Mouse (Mus musculus): ENCODE data around the gene Plaur.
A peak's percentile ranks its signal among the peaks of the same experiment; 100 is the strongest.

Gene Plaur

DNA sequence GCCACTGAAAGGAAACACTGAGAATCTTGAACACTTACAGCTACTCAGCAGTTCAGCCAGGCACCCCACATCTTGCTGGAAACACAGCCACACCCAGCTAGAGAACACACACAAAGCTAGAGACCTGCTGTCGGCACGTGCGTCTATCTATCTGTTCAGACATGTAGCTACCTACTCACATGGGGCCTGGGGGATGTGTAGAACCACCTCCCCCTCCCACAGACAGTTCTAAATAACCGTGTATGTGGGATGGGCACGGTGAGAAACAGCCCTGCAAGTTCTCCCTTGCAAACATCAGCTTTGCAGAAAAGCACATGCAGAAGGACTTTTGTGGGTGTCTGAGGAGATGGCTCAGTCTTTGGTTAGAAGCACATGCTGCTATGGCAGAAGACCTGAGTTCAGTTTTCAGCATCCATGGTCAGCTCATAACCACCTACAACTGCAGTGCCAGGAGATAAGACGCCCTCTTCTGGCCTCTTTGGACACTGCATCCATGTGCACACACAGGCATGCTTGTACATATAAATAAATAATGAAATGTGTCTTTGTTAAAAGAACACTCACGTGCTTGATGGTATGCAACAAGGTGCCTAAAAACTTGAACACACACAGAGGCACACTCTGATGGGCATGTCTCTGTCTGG, 15.5 kb upstream of the Plaur start:
- no peak for DNase-seq

GRCm38 (mm10) chr7:24448782-24449517, 13.3 kb upstream of the Plaur start:
- no peak for DNase-seq

DNA sequence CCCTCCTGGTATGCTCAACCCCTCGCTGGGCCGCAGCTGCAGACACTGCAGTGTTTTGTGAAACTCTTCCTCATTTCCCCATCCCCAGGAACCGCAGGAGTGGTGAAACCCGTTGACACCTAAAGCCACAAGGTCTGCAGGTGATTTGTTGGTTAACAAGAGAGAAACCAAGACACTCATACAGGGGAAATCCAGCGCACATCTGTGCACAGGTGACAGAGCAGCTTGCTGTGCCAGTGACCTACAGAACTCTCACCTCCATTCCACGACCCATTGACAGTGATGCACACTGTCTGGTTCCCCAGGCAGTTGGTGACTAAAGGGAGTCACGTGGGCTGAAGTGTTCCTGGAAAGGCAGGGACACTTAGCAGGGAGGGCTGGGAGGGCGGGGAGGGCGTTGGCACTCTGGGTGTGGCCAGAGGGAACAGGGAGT, 11.7 kb upstream of the Plaur start:
- DNase-seq = no peak

DNA sequence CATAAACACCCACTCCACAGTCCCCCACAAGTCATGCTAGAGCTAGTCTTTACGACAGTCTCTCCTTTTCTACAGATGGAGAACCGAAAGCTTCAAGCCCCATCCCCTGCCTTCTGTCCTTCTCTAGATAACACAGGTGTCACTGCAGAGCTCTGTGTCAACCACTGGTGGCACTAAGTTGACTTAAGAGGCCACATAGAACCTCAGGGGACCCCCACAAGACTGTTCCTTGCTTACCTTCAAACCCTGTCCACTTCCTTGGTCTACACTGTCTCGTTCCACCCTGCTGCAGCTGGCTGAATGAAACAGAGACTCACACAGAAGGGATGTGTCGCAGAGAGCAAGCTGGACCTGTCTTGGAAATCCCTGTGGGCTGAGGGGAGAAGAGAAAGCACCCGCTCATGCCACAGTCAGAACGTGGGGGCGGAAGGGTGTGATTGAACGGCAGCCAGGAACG, 10.4 kb upstream of the Plaur start, which contains the start of gene Irgc1:
TSS of gene Irgc1 (minus strand) at position 443 of the 457 bp plus-strand sequence.
- DNase-seq = no peak

DNA sequence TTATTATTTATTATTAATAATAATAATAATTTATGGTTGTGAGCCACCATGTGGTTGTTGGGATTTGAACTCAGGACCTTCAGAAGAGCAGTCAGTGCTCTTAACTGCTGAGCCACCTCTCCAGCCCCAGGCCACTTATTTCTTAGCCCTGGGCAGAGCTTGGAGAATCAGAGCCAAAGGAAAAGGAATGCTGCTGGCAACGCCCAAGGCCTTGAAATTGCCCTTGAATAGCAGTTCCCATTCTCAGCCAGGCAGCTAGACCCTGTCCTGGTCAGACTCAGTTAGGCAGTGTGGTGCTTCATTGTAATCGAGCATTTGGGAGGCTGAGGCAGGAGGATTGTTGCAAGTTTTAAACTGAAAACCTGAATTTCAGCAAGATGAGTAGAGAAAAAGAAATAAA, 8.1 kb upstream of the Plaur start:
- DNase-seq = no peak

- DNase-seq = no peak
Measured at GRCm38 (mm10) chr7:24455726-24456125, 6.6 kb upstream of the Plaur start.

DNA sequence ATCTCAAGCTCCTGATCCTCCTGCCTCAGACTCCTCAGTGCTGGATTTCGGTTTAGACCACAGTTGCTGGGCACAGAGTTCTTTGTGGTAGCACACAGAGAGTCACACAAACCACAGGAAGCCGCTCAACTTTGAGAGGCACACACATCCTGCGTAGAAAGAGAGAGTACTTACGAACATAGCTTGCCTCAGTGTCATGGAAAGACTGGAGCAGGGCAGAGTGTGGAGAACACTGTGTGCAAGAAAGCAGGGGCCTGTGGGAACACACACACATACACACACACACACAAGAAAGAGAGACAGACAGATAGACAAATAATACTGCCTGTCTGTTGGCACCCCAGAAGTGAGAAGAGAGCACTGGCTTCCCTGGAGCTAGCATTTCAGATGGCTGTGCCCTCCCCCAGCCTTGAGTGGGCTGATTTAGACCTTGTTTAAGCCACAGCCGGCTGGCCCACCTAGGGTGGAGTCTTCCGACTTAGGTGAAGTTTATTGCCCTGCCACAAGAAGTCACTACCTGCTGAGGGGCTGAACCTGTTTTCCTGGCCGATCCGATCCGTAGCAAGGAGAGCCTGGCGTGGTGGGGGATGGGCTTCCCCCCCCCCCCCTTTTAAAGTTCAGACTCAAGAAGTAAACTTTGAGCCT, 4.4 kb upstream of the Plaur start:
- DNase-seq = no peak

DNA sequence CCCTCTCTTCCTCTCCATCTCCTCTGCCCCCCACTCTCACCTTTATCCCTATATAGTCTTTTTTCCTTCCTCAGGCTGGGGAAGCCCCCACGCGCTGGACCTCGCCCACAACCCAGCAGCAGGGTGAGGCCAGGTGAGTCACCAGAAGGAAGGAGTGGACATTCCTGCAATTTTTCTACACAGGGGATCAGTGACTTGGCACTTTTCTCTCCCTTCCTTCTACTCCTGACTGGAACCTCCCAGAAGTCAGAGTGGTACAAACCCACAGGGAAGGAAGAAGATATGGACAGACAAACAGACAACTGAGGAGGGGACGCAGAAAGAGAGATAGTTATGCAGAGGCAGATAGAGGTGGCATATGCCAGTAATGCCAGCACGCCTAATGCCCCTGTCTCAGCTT, 2.8 kb upstream of the Plaur start:
- no peak for DNase-seq

- DNase-seq = no peak
Measured at GRCm38 (mm10) chr7:24459843-24460242, 2.4 kb upstream of the Plaur start.

DNA sequence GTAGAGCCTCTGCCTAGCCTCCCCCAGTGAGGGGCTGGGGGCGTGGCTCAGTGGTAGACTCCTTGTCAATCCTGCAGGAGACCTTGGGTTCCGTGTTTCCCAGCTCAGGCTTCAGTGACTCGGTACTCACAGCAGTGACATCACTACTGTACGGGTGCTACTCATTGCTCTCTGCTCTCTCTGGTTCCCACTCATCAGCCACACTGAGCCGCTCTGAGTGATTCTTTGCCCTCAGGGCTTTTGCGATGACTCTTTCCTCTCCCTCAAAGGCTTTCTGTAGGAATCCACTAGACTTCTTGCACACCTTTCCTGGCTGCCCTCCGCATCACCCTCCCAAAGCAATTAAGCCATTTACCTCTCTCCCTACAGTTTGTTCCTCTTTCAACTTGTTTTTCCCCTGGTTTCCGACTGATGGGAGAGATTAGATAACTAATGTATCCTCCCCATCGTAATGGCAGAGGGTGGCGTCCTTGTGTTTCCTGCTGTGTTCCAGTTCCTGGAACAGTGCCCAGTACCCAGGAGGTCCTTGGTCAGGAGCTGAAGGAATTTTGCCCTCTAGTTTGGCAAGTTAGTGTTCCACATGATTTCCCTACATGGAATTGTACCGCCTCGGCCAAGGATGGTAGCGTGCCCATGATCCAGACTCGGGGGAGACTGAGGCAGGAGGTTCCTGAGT, 770 bp upstream of the Plaur start:
- no peak for DNase-seq

GRCm38 (mm10) chr7:24466835-24467234, 4.6 kb downstream of the Plaur start:
- no peak for DNase-seq

DNA sequence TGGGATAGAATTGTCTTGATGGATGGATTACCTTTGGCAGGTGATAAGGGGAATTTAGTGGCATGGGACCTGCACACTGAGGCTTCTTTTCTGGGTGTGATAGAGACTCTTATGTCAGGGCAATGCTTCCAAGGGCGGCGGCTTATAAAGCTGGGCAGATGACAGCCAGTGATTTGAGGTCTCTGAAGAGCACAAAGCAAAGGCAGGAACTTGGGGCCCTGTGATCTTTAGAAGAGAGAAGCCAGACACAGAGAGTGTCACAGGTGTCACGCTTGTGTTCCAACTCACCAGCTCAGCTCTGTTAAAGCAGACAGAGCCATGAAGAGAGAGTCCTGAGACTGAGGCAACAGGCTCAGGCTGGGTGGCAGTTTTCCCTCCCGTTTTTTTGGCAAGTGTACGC, 5.6 kb downstream of the Plaur start:
- DNase-seq = no peak

- no peak for DNase-seq
Measured at GRCm38 (mm10) chr7:24469126-24469525, 6.8 kb downstream of the Plaur start.

- peak; percentile 61 for DNase-seq
Measured at GRCm38 (mm10) chr7:24470356-24470755, 8.1 kb downstream of the Plaur start.

GRCm38 (mm10) chr7:24472442-24472841, 10.2 kb downstream of the Plaur start:
- DNase-seq = peak; percentile 30

DNA sequence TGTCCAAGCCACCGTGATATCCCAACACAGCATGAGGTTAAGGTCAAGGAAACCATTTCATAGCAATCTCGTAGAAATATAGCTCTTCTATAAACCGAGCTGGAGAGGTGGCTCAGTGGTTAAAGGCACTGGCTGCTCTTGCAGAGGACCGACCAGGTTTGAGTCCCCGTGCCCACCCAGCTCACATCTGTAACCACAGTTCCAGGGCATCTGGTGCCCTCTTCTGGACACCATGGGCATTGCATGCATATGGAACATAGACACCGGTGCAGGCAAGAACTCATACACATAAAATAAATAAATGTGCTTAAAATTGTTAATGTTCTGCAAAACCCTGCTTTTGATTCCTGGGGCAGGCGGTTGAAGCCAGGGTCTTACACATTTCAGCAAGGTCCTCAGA, 10.7 kb downstream of the Plaur start:
- peak; percentile 52 for DNase-seq

DNA sequence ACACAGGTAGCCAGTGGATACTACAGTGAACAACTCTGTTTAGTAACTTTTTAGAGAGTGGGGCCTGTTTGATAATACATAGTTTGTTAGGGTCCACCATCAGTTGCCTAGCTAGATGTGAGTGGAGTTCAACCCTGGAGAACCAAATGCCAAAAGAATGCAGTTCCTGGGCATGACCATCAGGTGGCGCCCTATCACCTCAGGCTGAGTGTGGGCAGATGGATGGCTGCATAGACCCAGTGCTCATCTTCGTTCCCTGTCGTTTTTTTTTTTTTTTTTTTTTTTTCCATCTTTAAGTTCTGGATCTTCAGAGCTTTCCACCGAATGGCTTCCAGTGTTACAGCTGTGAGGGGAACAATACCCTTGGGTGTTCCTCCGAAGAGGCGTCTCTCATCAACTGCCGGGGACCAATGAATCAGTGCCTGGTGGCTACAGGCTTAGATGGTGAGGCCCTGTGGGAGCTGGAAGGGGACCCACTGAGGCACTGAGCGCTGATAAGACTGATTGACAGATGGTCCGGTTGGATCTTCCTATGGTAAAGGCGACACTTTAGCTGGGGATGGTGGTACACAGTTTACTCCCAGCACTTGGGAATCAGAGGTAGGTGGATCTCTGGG, 11.7 kb downstream of the Plaur start:
- peak; percentile 90 for DNase-seq

DNA sequence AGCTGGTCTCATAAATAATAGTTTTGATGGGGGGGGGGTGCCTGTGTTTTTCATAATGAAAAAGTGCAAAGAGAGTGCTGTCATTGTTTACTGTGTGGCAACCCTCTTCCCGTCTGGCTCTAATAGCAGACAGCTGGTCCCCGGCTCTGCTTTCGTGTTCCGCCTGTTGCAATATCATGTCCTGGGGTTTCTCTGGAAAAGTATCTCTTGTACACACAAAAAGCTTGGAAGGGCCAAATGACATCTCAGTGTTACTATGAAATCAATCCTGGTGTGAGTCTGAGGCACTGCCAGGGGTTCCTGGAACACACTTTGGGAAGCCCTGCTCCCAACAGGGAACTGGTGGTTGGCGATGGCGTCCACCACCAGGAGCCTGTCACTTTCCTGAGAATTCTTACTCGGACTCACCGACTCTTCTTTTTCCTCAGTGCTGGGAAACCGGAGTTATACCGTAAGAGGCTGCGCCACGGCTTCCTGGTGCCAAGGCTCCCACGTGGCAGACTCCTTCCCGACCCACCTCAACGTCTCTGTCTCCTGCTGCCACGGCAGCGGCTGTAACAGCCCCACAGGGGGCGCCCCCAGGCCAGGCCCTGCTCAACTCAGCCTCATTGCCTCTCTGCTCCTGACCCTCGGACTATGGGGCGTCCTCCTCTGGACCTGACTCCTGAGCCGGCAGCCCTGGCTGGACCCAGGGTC, 12.7 kb downstream of the Plaur start:
- peak; percentile 54 for DNase-seq

- peak; percentile 26 for DNase-seq
Measured at GRCm38 (mm10) chr7:24476338-24476737, 14.1 kb downstream of the Plaur start.

- no peak for DNase-seq
Measured at GRCm38 (mm10) chr7:24476856-24477255, 14.6 kb downstream of the Plaur start.

DNA sequence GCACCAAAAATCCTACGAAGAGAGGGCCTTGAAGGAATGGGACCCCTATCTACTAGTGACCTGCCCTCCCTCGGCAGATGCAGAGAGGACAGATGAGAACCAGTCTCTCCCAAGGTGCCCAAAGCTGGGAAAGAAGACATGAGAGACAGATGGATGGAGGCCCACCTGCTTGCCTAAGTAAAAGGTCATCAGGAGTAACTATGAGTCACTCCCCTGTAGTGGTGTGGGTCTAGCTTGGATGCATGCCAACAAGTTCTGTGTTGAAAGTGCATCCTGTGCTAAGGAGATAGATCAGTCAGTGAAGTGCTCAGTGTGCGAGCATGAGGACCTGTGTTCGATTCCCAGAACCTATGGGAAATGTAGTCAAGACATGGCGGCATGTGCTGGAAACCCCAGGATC, 16.6 kb downstream of the Plaur start:
- DNase-seq = peak; percentile 50

DNA sequence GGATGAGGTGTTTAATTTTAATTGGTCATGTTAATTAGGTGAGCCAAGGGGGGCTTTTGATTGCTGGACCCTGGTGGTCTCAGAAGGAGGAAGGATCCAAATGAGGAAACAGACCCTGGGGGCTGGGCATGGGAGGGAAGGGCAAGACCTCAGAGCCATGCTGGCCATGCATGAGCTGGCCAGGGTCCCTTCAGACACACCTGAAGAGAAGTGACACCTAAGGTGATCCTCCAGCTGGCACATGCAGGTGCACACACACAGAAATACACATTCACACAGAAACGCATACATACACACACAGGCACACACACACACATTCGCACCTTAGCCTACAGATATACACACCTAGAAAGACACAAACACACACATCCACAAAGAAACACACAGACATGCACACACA, 17.4 kb downstream of the Plaur start:
- DNase-seq = peak; percentile 53

Data from cerebellum, adult 9-10 months (tissue).